Mouse (Mus musculus): ENCODE results near the gene Lenep. TPM values are rescaled to one million over a fixed set of nuclear protein-coding genes. Genes with fewer than 3 reads are reported as not detected.
A peak's percentile ranks its signal among the peaks of the same experiment; 100 is the strongest.

Gene Lenep
- total and polyA plus RNA-seq, 3 experiments = not detected

GRCm38 (mm10) chr3:89448720-89449537, 46.3 kb upstream of the Lenep start (continued):
- TF ChIP-seq GATA1 (IDR thresholded peaks at IDR 0.05; ENCODE audit: low read depth, low read length) = peak; percentile 65
- TF ChIP-seq CHD2 (IDR thresholded peaks at IDR 0.05; ENCODE audit: low read length) = no peak
- no peak; the same call in 1 of the 2 replicates for TF ChIP-seq MEF2A (IDR thresholded peaks at IDR 0.05; ENCODE audit: extremely low read depth, insufficient replicate concordance, low read depth, low read length, poor library complexity, severe bottlenecking)
- peak; percentile 83 for TF ChIP-seq HCFC1 (IDR thresholded peaks at IDR 0.05; ENCODE audit: low read depth, low read length)

DNA sequence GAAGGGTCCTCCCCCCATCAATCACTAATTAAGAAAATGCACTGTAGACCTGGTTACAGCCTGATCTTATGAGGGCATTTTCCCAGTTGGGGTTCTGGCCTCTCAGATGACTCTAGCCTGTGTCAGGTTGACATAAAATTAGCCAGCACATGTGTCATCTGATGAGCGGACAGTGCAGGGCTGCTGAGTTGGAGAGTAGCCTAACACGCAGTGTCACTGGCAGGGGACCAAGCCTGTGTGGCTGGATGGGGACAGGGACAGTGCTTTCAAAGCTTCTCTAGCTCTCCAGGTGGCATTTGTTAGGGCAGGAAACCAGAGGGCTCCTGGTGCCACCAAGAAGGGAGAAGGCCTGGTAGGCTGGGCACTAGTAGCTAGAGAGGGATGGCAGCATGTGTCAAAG, 38.1 kb upstream of the Lenep start:
- no peaks in the 10 kb centered on the region for H3K79me2 ChIP-seq (ENCODE audit: control insufficient read depth, insufficient read depth, low read length, poor library complexity)
- H3K4me3 ChIP-seq (ENCODE audit: control insufficient read depth in 1 of 2, insufficient read depth in 1 of 2, low read depth in 2 of 2, low read length in 2 of 2) = no peak overlapping the region
- no peak overlapping the region for H3K27ac ChIP-seq (ENCODE audit: control insufficient read depth, low read depth, low read length)
- no peaks in the 10 kb centered on the region for H3K9me3 ChIP-seq (replicated peaks; ENCODE audit: insufficient read depth, low read length)
- no peak overlapping the region for H3K9ac ChIP-seq (ENCODE audit: control insufficient read depth, low read depth, low read length, poor library complexity, severe bottlenecking)
- H3K36me3 ChIP-seq (ENCODE audit: control insufficient read depth in 1 of 2, insufficient read depth in 2 of 2, low read length in 2 of 2) = peaks cover 0 to 8% of the 10 kb centered on the region in 2 experiments; a peak in 2 of 4 replicates
- no peak for DNase-seq (ENCODE audit: low read depth, low spot score)
- no peak for TF ChIP-seq POLR2AphosphoS2 (IDR thresholded peaks at IDR 0.05; ENCODE audit: low read length)
- no peak for TF ChIP-seq RCOR1 (IDR thresholded peaks at IDR 0.05; ENCODE audit: low read depth, low read length)
- no peak for TF ChIP-seq NRF1 (IDR thresholded peaks at IDR 0.05; ENCODE audit: insufficient read depth, low read depth, low read length, poor library complexity, severe bottlenecking)
- no peak for TF ChIP-seq USF1 (IDR thresholded peaks at IDR 0.05; ENCODE audit: low read depth, low read length)
- TF ChIP-seq SIN3A (IDR thresholded peaks at IDR 0.05; ENCODE audit: low read length) = no peak
- no peak for TF ChIP-seq MYC (IDR thresholded peaks at IDR 0.05; ENCODE audit: low read depth, low read length)
- TF ChIP-seq POLR2A (IDR thresholded peaks at IDR 0.05; ENCODE audit: control insufficient read depth in 1 of 2, insufficient read depth in 1 of 2, low read depth in 1 of 2, low read length in 2 of 2, poor library complexity in 1 of 2) = no peak
- TF ChIP-seq MYB (IDR thresholded peaks at IDR 0.05; ENCODE audit: low read depth, low read length) = no peak
- no peak for TF ChIP-seq EP300 (IDR thresholded peaks at IDR 0.05; ENCODE audit: low read depth in 1 of 2, low read length in 2 of 2)
- TF ChIP-seq E2F4 (IDR thresholded peaks at IDR 0.05; ENCODE audit: borderline replicate concordance, low read depth, low read length) = no peak
- TF ChIP-seq MAX (IDR thresholded peaks at IDR 0.05; ENCODE audit: low read length) = no peak
- no peak for TF ChIP-seq ETS1 (IDR thresholded peaks at IDR 0.05; ENCODE audit: low read depth, low read length)
- TF ChIP-seq ZC3H11A (IDR thresholded peaks at IDR 0.05; ENCODE audit: low read depth, low read length) = no peak
- no peak for TF ChIP-seq KAT2A (conservative IDR thresholded peaks at IDR 0.05; ENCODE audit: low read depth, low read length)
- no peak for TF ChIP-seq MAFK (IDR thresholded peaks at IDR 0.05; ENCODE audit: borderline replicate concordance, low read depth, low read length)
- H3K4me1 ChIP-seq (ENCODE audit: control insufficient read depth in 1 of 2, insufficient read depth in 2 of 2, low read length in 2 of 2) = peaks cover 0 to 9% of the 10 kb centered on the region in 2 experiments; a peak in 2 of 4 replicates
- H3K27me3 ChIP-seq (ENCODE audit: control insufficient read depth in 1 of 2, insufficient read depth in 2 of 2, low read length in 2 of 2) = no peaks in the 10 kb centered on the region
